Mouse (Mus musculus) stomach, postnatal 0 days (tissue): ENCODE data around the gene Snai1.

Experiments used
- CTCF ChIP-seq: IDR thresholded peaks from 2 replicates; pipeline ENCODE4 v1.5.1; 2016; ENCODE audit warnings: antibody characterized with exemption, low read depth, mild to moderate bottlenecking, moderate library complexity
- EP300 ChIP-seq: optimal IDR thresholded peaks from 2 replicates; pipeline ENCODE3; 2016; ENCODE audit warnings: antibody characterized with exemption

DNA sequence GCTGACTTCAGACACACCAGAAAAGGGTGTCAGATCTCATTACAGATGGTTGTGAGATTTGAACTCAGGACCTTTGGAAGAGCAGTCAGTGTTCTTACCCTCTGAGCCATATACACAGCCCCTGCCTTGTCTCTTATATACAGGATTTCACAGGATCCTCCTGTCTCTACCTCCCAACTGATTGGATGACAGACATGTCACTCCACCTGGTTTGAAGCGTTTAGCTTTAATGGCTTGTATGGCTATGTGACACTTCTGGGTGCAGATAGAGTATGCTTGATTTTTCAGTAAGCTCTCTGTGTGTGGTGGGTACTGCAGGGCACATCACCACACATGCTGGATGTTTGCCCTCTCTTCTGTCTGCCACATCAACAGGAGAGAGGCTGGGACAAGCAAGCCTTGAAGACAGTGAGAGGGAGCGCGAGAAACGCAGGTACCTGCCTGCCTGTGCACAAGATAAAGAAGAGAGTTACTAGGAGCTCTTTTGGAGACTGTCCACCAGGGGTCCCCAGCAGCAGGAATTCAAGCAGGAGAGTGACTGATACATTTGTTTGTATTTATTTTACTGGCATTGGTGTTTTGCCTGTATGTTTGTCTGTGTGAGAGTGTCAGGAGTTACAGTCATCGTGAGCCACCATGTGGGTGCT, 18.3 kb upstream of the Snai1 start:
- TF ChIP-seq EP300 (no peak), CTCF (peak; percentile 59)
